Mouse (Mus musculus): ENCODE results near the gene Golga7b. TPM values are rescaled to one million over a fixed set of nuclear protein-coding genes. Genes with fewer than 3 reads are reported as not detected.

Golga7b gene
- polyA plus RNA-seq, 1 experiment from 2014 or later = 3.2 TPM

GRCm38 (mm10) chr19:42211936-42212335 lies 35.4 kb upstream of the Golga7b start:
- Histone ChIP-seq H3K9ac (ENCODE audit: low read depth, low read length) (no peak overlapping the region), H3K36me3 (ENCODE audit: control insufficient read depth, insufficient read depth, low read length) (no peaks in the 10 kb centered on the region), H3K4me3 (ENCODE audit: low read depth, low read length) (no peak overlapping the region), H3K27me3 (replicated peaks; ENCODE audit: control insufficient read depth, insufficient read depth, low read length) (no peaks in the 10 kb centered on the region), H3K4me1 (ENCODE audit: control insufficient read depth, insufficient read depth, low read length) (no peaks in the 10 kb centered on the region), H3K27ac (replicated peaks; ENCODE audit: low read depth, low read length) (no peak overlapping the region), H3K4me2 (ENCODE audit: low read depth, low read length) (no peak overlapping the region), H3K9me3 (ENCODE audit: control insufficient read depth, low read length) (no peaks in the 10 kb centered on the region)
- no peak for DNase-seq (ENCODE audit: low spot score)
- WGBS = 20% methylated on average over 8 of the region's 8 CpGs
- no peak for ATAC-seq (ENCODE audit: low read depth)

- no peak for ATAC-seq (ENCODE audit: low read depth)
- Histone ChIP-seq H3K4me1 (ENCODE audit: control insufficient read depth, insufficient read depth, low read length) (no peaks in the 10 kb centered on the region), H3K27ac (replicated peaks; ENCODE audit: low read depth, low read length) (no peak overlapping the region), H3K9ac (ENCODE audit: low read depth, low read length) (no peak overlapping the region), H3K27me3 (replicated peaks; ENCODE audit: control insufficient read depth, insufficient read depth, low read length) (no peaks in the 10 kb centered on the region; the same call in 1 of the 2 replicates), H3K36me3 (ENCODE audit: control insufficient read depth, insufficient read depth, low read length) (no peaks in the 10 kb centered on the region), H3K4me3 (ENCODE audit: low read depth, low read length) (no peak overlapping the region), H3K4me2 (ENCODE audit: low read depth, low read length) (no peak overlapping the region), H3K9me3 (ENCODE audit: control insufficient read depth, low read length) (no peaks in the 10 kb centered on the region)
- DNase-seq (ENCODE audit: low spot score) = no peak
- WGBS = 82% methylated on average over 2 of the region's 2 CpGs
These were observed 32.8 kb upstream of the Golga7b start for GRCm38 (mm10) chr19:42214601-42215000.

- ATAC-seq (ENCODE audit: low read depth) (no peak), DNase-seq (ENCODE audit: low spot score) (no peak)
- H3K4me3 ChIP-seq (ENCODE audit: low read depth, low read length) = no peak overlapping the region
- H3K27me3 ChIP-seq (replicated peaks; ENCODE audit: control insufficient read depth, insufficient read depth, low read length) = no peaks in the 10 kb centered on the region; the same call in none of the 2 replicates
- no peaks in the 10 kb centered on the region for H3K9me3 ChIP-seq (ENCODE audit: control insufficient read depth, low read length)
- H3K4me2 ChIP-seq (ENCODE audit: low read depth, low read length) = no peak overlapping the region
- no peaks in the 10 kb centered on the region for H3K36me3 ChIP-seq (ENCODE audit: control insufficient read depth, insufficient read depth, low read length)
- H3K9ac ChIP-seq (ENCODE audit: low read depth, low read length) = no peak overlapping the region
- no peak overlapping the region for H3K27ac ChIP-seq (replicated peaks; ENCODE audit: low read depth, low read length)
- H3K4me1 ChIP-seq (ENCODE audit: control insufficient read depth, insufficient read depth, low read length) = no peaks in the 10 kb centered on the region
- 71% methylated on average over 7 of the region's 7 CpGs for WGBS
These were observed 30.5 kb upstream of the Golga7b start for GRCm38 (mm10) chr19:42216699-42217373.

- Histone ChIP-seq H3K27ac (replicated peaks; ENCODE audit: low read depth, low read length) (no peak overlapping the region), H3K4me3 (ENCODE audit: low read depth, low read length) (no peak overlapping the region), H3K27me3 (replicated peaks; ENCODE audit: control insufficient read depth, insufficient read depth, low read length) (no peaks in the 10 kb centered on the region; the same call in none of the 2 replicates), H3K9ac (ENCODE audit: low read depth, low read length) (no peak overlapping the region), H3K36me3 (ENCODE audit: control insufficient read depth, insufficient read depth, low read length) (no peaks in the 10 kb centered on the region), H3K4me2 (ENCODE audit: low read depth, low read length) (no peak overlapping the region), H3K9me3 (ENCODE audit: control insufficient read depth, low read length) (no peaks in the 10 kb centered on the region), H3K4me1 (ENCODE audit: control insufficient read depth, insufficient read depth, low read length) (no peaks in the 10 kb centered on the region)
- DNase-seq (ENCODE audit: low spot score) (no peak), ATAC-seq (ENCODE audit: low read depth) (no peak)
- 5% methylated on average over 2 of the region's 2 CpGs for WGBS
These were observed 30.0 kb upstream of the Golga7b start for GRCm38 (mm10) chr19:42217374-42217763.

- Histone ChIP-seq H3K9ac (ENCODE audit: low read depth, low read length) (no peak overlapping the region), H3K36me3 (ENCODE audit: control insufficient read depth, insufficient read depth, low read length) (no peaks in the 10 kb centered on the region), H3K4me2 (ENCODE audit: low read depth, low read length) (no peak overlapping the region), H3K4me3 (ENCODE audit: low read depth, low read length) (no peak overlapping the region), H3K27me3 (replicated peaks; ENCODE audit: control insufficient read depth, insufficient read depth, low read length) (no peaks in the 10 kb centered on the region), H3K27ac (replicated peaks; ENCODE audit: low read depth, low read length) (no peak overlapping the region), H3K4me1 (ENCODE audit: control insufficient read depth, insufficient read depth, low read length) (no peaks in the 10 kb centered on the region), H3K9me3 (ENCODE audit: control insufficient read depth, low read length) (no peaks in the 10 kb centered on the region)
- WGBS = 78% methylated on average over 10 of the region's 10 CpGs
- DNase-seq (ENCODE audit: low spot score) (no peak), ATAC-seq (ENCODE audit: low read depth) (no peak)
These were observed 20.9 kb upstream of the Golga7b start for GRCm38 (mm10) chr19:42226451-42226850.

- Histone ChIP-seq H3K4me1 (ENCODE audit: control insufficient read depth, insufficient read depth, low read length) (no peaks in the 10 kb centered on the region), H3K4me3 (ENCODE audit: low read depth, low read length) (no peak overlapping the region), H3K4me2 (ENCODE audit: low read depth, low read length) (no peak overlapping the region), H3K9me3 (ENCODE audit: control insufficient read depth, low read length) (no peaks in the 10 kb centered on the region), H3K9ac (ENCODE audit: low read depth, low read length) (no peak overlapping the region), H3K27ac (replicated peaks; ENCODE audit: low read depth, low read length) (no peak overlapping the region), H3K36me3 (ENCODE audit: control insufficient read depth, insufficient read depth, low read length) (no peaks in the 10 kb centered on the region), H3K27me3 (replicated peaks; ENCODE audit: control insufficient read depth, insufficient read depth, low read length) (no peaks in the 10 kb centered on the region)
- no peak for ATAC-seq (ENCODE audit: low read depth)
- 75% methylated on average over 17 of the region's 17 CpGs for WGBS
- DNase-seq (ENCODE audit: low spot score) = no peak
These were observed 17.7 kb upstream of the Golga7b start for GRCm38 (mm10) chr19:42229499-42230287.

GRCm38 (mm10) chr19:42230288-42230568 lies 17.1 kb upstream of the Golga7b start:
- ATAC-seq (ENCODE audit: low read depth) (no peak), DNase-seq (ENCODE audit: low spot score) (no peak)
- WGBS = 71% methylated on average over 5 of the region's 5 CpGs
- Histone ChIP-seq H3K4me3 (ENCODE audit: low read depth, low read length) (no peak overlapping the region), H3K27me3 (replicated peaks; ENCODE audit: control insufficient read depth, insufficient read depth, low read length) (no peaks in the 10 kb centered on the region), H3K4me2 (ENCODE audit: low read depth, low read length) (no peak overlapping the region), H3K4me1 (ENCODE audit: control insufficient read depth, insufficient read depth, low read length) (no peaks in the 10 kb centered on the region), H3K9me3 (ENCODE audit: control insufficient read depth, low read length) (no peaks in the 10 kb centered on the region), H3K36me3 (ENCODE audit: control insufficient read depth, insufficient read depth, low read length) (no peaks in the 10 kb centered on the region), H3K9ac (ENCODE audit: low read depth, low read length) (no peak overlapping the region), H3K27ac (replicated peaks; ENCODE audit: low read depth, low read length) (no peak overlapping the region)

GRCm38 (mm10) chr19:42230986-42231385 lies 16.4 kb upstream of the Golga7b start:
- H3K36me3 ChIP-seq (ENCODE audit: control insufficient read depth, insufficient read depth, low read length) = no peaks in the 10 kb centered on the region
- 81% methylated on average over 13 of the region's 13 CpGs for whole genome bisulfite sequencing
- H3K4me3 ChIP-seq (ENCODE audit: low read depth, low read length) = no peak overlapping the region
- H3K27ac ChIP-seq (replicated peaks; ENCODE audit: low read depth, low read length) = no peak overlapping the region
- no peaks in the 10 kb centered on the region for H3K4me1 ChIP-seq (ENCODE audit: control insufficient read depth, insufficient read depth, low read length)
- no peak overlapping the region for H3K9ac ChIP-seq (ENCODE audit: low read depth, low read length)
- H3K9me3 ChIP-seq (ENCODE audit: control insufficient read depth, low read length) = no peaks in the 10 kb centered on the region
- no peak overlapping the region for H3K4me2 ChIP-seq (ENCODE audit: low read depth, low read length)
- DNase-seq (ENCODE audit: low spot score) (peak; percentile 45), ATAC-seq (ENCODE audit: low read depth) (no peak)
- no peaks in the 10 kb centered on the region for H3K27me3 ChIP-seq (replicated peaks; ENCODE audit: control insufficient read depth, insufficient read depth, low read length)

Measured in embryonic facial prominence, embryonic 14.5 days (tissue).